Mouse (Mus musculus): Measurements from ENCODE around the gene Abca7. TPM values are rescaled to one million over a fixed set of nuclear protein-coding genes. Genes with fewer than 3 reads are reported as not detected.

The Abca7 gene
- polyA plus RNA-seq, 1 experiment: 79.5 TPM

GRCm38 (mm10) chr10:80004233-80004705, 8.0 kb downstream of the Abca7 start:
- 95% methylated on average over 8 of the region's 8 CpGs for WGBS
- no peak for DNase-seq
- Histone ChIP-seq H3K27me3 (ENCODE audit: control insufficient read depth, insufficient read depth, low read length) (no peaks in the 10 kb centered on the region), H3K36me3 (ENCODE audit: control insufficient read depth, insufficient read depth, low read length) (no peaks in the 10 kb centered on the region), H3K27ac (ENCODE audit: control insufficient read depth, insufficient read depth, low read length) (no peak overlapping the region), H3K4me3 (ENCODE audit: control insufficient read depth, insufficient read depth, low read length) (no peak overlapping the region), H3K4me1 (replicated peaks; ENCODE audit: control insufficient read depth, insufficient read depth, low read length) (no peaks in the 10 kb centered on the region)
- TF ChIP-seq CTCF (IDR thresholded peaks at IDR 0.05; ENCODE audit: borderline replicate concordance, control insufficient read depth, extremely low read depth, insufficient read depth, low read length, poor library complexity) (no peak), POLR2A (IDR thresholded peaks at IDR 0.05; ENCODE audit: control insufficient read depth, extremely low read depth, insufficient read depth, low read length, poor library complexity) (no peak)

- no peaks in the 10 kb centered on the region for H3K27me3 ChIP-seq (ENCODE audit: control insufficient read depth, insufficient read depth, low read length)
- no peak overlapping the region for H3K27ac ChIP-seq (ENCODE audit: control insufficient read depth, insufficient read depth, low read length)
- no peak overlapping the region for H3K4me3 ChIP-seq (ENCODE audit: control insufficient read depth, insufficient read depth, low read length)
- no peak for DNase-seq
- H3K36me3 ChIP-seq (ENCODE audit: control insufficient read depth, insufficient read depth, low read length): peaks cover 14% of the 10 kb centered on the region; the same call in 1 of the 2 replicates
- 95% methylated on average over 6 of the region's 6 CpGs for WGBS
- TF ChIP-seq CTCF (IDR thresholded peaks at IDR 0.05; ENCODE audit: borderline replicate concordance, control insufficient read depth, extremely low read depth, insufficient read depth, low read length, poor library complexity): no peak
- no peak for TF ChIP-seq POLR2A (IDR thresholded peaks at IDR 0.05; ENCODE audit: control insufficient read depth, extremely low read depth, insufficient read depth, low read length, poor library complexity)
- peaks cover 14% of the 10 kb centered on the region for H3K4me1 ChIP-seq (replicated peaks; ENCODE audit: control insufficient read depth, insufficient read depth, low read length)
These were observed 15.4 kb downstream of the Abca7 start for GRCm38 (mm10) chr10:80011740-80012139.

- WGBS: 97% methylated on average over 25 of the region's 25 CpGs
- no peak overlapping the region for H3K4me3 ChIP-seq (ENCODE audit: control insufficient read depth, insufficient read depth, low read length)
- H3K36me3 ChIP-seq (ENCODE audit: control insufficient read depth, insufficient read depth, low read length): peaks cover 19% of the 10 kb centered on the region
- no peak for TF ChIP-seq POLR2A (IDR thresholded peaks at IDR 0.05; ENCODE audit: control insufficient read depth, extremely low read depth, insufficient read depth, low read length, poor library complexity)
- TF ChIP-seq CTCF (IDR thresholded peaks at IDR 0.05; ENCODE audit: borderline replicate concordance, control insufficient read depth, extremely low read depth, insufficient read depth, low read length, poor library complexity): no peak
- DNase-seq: no peak
- peaks cover 14% of the 10 kb centered on the region for H3K4me1 ChIP-seq (replicated peaks; ENCODE audit: control insufficient read depth, insufficient read depth, low read length)
- no peaks in the 10 kb centered on the region for H3K27me3 ChIP-seq (ENCODE audit: control insufficient read depth, insufficient read depth, low read length)
- no peak overlapping the region for H3K27ac ChIP-seq (ENCODE audit: control insufficient read depth, insufficient read depth, low read length)
These were observed 17.3 kb downstream of the Abca7 start for GRCm38 (mm10) chr10:80013609-80014008.

- 82% methylated on average over 28 of the region's 28 CpGs for WGBS
- Histone ChIP-seq H3K27me3 (ENCODE audit: control insufficient read depth, insufficient read depth, low read length) (no peaks in the 10 kb centered on the region), H3K4me1 (replicated peaks; ENCODE audit: control insufficient read depth, insufficient read depth, low read length) (peaks cover 23% of the 10 kb centered on the region), H3K27ac (ENCODE audit: control insufficient read depth, insufficient read depth, low read length) (no peak overlapping the region), H3K36me3 (ENCODE audit: control insufficient read depth, insufficient read depth, low read length) (peaks cover 29% of the 10 kb centered on the region), H3K4me3 (ENCODE audit: control insufficient read depth, insufficient read depth, low read length) (no peak overlapping the region)
- DNase-seq: peak; percentile 61
- no peak for TF ChIP-seq POLR2A (IDR thresholded peaks at IDR 0.05; ENCODE audit: control insufficient read depth, extremely low read depth, insufficient read depth, low read length, poor library complexity)
- peak; percentile 70 for TF ChIP-seq CTCF (IDR thresholded peaks at IDR 0.05; ENCODE audit: borderline replicate concordance, control insufficient read depth, extremely low read depth, insufficient read depth, low read length, poor library complexity)
These were observed 18.4 kb downstream of the Abca7 start for GRCm38 (mm10) chr10:80014484-80015290.

- H3K27me3 ChIP-seq (ENCODE audit: control insufficient read depth, insufficient read depth, low read length): no peaks in the 10 kb centered on the region
- peaks cover 32% of the 10 kb centered on the region for H3K36me3 ChIP-seq (ENCODE audit: control insufficient read depth, insufficient read depth, low read length)
- H3K4me1 ChIP-seq (replicated peaks; ENCODE audit: control insufficient read depth, insufficient read depth, low read length): peaks cover 32% of the 10 kb centered on the region
- TF ChIP-seq POLR2A (IDR thresholded peaks at IDR 0.05; ENCODE audit: control insufficient read depth, extremely low read depth, insufficient read depth, low read length, poor library complexity) (no peak), CTCF (IDR thresholded peaks at IDR 0.05; ENCODE audit: borderline replicate concordance, control insufficient read depth, extremely low read depth, insufficient read depth, low read length, poor library complexity) (no peak)
- H3K27ac ChIP-seq (ENCODE audit: control insufficient read depth, insufficient read depth, low read length): no peak overlapping the region
- no peak overlapping the region for H3K4me3 ChIP-seq (ENCODE audit: control insufficient read depth, insufficient read depth, low read length)
- 94% methylated on average over 10 of the region's 10 CpGs for WGBS
- peak; percentile 16 for DNase-seq
These were observed 19.3 kb downstream of the Abca7 start for GRCm38 (mm10) chr10:80015583-80015982.

GRCm38 (mm10) chr10:80016511-80016910, 20.2 kb downstream of the Abca7 start, which contains the start of gene Arhgap45:
Gene Arhgap45, plus strand, starts transcription at chr10:80016653.
- WGBS: 3% methylated on average over 11 of the region's 11 CpGs
- H3K27me3 ChIP-seq (ENCODE audit: control insufficient read depth, insufficient read depth, low read length): no peaks in the 10 kb centered on the region
- H3K27ac ChIP-seq (ENCODE audit: control insufficient read depth, insufficient read depth, low read length): peak within 1 kb of the TSS; percentile 99
- H3K4me3 ChIP-seq (ENCODE audit: control insufficient read depth, insufficient read depth, low read length): peak within 1 kb of the TSS; percentile 83
- H3K4me1 ChIP-seq (replicated peaks; ENCODE audit: control insufficient read depth, insufficient read depth, low read length): peaks cover 41% of the 10 kb centered on the region
- peak; percentile 91 for DNase-seq
- TF ChIP-seq POLR2A (IDR thresholded peaks at IDR 0.05; ENCODE audit: control insufficient read depth, extremely low read depth, insufficient read depth, low read length, poor library complexity) (peak; percentile 98), CTCF (IDR thresholded peaks at IDR 0.05; ENCODE audit: borderline replicate concordance, control insufficient read depth, extremely low read depth, insufficient read depth, low read length, poor library complexity) (no peak)
- H3K36me3 ChIP-seq (ENCODE audit: control insufficient read depth, insufficient read depth, low read length): peaks cover 35% of the 10 kb centered on the region
